Mouse (Mus musculus): ENCODE results near the gene Rabgap1l.
"Not testable (repeated sequence)": the region's sequence is repeated elsewhere in the genome, so short reads cannot be mapped to it uniquely, and the experiment has no call there.

DNA sequence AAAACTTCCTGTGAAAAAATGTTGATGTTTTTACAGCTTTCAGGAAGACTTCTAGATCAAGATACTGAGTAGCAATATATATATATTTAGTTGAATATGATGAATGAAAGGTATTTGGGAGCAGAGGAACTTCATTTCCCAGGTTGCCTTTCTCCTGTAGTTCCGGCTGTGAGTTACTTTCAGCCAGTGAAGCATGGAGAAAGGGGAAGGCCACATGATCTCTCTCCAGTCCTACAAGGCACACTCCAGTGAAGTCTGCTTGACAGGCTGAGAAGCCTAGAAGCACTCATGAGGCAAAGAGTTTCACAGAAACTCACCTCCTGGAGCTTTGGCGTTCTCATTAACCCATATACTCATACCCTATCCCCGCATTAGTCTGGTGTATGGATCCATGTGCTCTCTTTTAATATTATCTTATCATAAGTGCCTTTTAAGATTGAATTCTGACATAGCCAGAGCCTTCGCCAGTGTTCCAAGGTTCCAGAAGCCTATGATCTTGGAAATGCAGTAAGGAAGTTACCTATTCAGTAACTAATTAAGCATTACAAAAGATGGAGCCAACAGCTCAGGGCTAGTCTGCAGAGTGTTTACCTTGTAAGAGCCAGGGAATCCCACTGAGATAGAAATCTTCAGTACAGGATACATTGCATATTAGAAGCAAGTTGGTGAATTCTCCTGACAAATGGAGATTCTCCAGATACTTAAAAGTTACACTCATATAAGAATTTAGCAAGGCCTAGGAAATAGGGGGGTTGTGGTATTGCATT is 168.5 kb downstream of the Rabgap1l start:
- TF ChIP-seq CTCF, EP300 (IDR thresholded peaks at IDR 0.05): not testable (repeated sequence)
